Mouse (Mus musculus): ENCODE results near the gene Pdss1.

Gene Pdss1

GRCm38 (mm10) chr2:22962242-22962641 is 66.9 kb downstream of the Pdss1 start:
- DNase-seq, result no peak

GRCm38 (mm10) chr2:22962970-22963369 is 67.6 kb downstream of the Pdss1 start:
- DNase-seq, result no peak

- DNase-seq, result peak; percentile 54 to 68
Measured at GRCm38 (mm10) chr2:22977387-22977973, 82.2 kb downstream of the Pdss1 start.

GRCm38 (mm10) chr2:22985973-22986657 is 90.8 kb downstream of the Pdss1 start:
- DNase-seq, result peak; percentile 37 to 46
